Mouse (Mus musculus) adipocyte (in vitro differentiated cells): ENCODE measurements at regions not wholly inside any gene's neighbourhood (a gene's known extent, or its start where the extent isn't known, plus 50 kb on each side); places are given as distances from the start of the nearest gene placed in this dataset.

ENCODE experiments used
- DNase-seq: peaks from one replicate; pipeline ENCODE4 v3.0.0-alpha.2; 2016; ENCODE audit warnings: low spot score

DNA sequence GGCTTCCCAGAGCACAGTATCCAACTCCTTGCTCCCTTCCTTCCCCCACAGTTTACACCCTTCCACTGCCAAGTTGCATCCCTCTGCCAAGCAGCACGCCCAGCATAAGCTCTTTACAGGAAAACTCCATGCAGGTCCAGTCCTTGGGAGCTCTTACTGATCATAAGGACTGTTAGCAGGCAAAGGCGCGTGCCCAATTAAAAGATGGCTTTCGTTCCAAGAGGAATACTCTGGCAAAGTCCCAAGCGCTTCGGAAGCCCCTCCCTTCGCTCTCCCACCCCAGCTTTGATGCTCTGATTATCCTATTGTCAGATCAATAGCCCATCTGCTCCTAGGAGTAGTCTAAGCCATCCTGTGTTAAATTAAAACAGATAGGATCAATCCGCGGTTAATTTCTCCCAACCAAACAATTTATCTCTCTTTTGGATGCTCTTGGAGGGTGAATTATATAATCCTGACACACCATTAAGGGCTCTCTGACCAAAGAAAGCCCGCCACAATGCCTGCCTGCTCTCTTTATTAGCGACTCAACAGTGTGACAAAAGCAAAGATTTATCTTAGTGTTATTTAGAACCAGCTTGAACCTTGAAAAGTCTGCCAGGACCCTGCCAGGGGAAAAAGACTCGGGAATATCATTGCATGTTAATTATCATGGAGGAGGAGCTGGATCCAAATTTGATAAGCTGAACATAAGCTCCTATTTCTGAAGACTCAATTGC, 312.5 kb downstream of the Gsdmc2 start:
- no peak for DNase-seq

DNA sequence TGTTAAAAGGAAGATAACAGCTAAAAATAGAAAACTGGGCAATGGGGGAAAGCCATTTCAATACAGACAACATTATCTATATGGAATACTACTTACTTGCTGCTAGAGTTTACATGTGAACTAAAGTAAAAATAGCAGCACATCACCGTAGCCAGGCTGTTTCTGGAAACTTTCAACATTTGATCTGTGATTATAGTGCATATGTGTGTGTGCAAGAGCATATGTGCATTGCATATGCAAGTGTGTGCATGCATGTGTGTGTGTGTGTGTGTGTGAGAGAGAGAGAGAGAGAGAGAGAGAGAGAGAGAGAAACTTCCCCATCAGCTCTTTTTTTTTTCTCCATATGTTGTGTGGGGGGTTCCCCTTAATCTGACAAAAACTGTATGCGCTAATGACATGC, 317.7 kb downstream of the Gsdmc2 start:
- no peak for DNase-seq

DNA sequence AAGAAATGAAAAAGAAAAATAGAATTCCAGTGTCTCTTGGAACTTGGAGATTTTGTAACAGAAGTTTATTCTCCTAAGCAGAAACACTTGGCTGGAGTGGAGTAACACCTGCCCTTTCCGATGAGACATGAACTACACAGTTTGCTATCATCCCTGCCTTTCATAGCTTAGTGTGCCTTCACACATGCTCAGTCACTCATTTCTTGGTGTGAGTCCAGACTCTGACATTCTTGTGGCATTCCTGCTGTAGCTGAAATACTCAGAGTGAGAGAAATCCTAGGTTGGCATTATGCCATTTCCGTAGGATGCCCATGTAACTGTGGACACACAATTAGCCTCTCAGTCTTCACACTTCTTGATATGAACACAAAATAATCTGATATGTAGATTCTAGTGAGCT, 318.2 kb downstream of the Gsdmc2 start:
- no peak for DNase-seq

DNA sequence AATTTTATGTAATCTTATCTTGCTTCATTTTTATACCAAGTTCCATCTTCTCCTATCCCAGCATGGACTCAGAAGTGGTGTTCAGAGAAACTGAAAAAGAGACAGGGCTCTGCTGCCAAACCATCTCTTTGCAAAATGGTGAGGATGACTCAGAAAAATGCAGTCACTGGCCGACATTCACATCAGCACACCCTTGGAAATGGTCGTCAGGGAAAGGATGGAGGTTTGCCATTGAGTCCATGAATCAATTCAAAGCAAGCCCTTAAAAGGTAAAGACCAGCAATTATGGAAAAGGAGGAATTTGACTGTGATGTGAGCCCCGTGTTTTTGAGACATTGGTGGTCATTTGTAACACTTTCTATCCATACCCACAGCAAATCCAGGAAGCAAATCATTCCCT, 327.7 kb downstream of the Gsdmc2 start:
- no peak for DNase-seq

DNA sequence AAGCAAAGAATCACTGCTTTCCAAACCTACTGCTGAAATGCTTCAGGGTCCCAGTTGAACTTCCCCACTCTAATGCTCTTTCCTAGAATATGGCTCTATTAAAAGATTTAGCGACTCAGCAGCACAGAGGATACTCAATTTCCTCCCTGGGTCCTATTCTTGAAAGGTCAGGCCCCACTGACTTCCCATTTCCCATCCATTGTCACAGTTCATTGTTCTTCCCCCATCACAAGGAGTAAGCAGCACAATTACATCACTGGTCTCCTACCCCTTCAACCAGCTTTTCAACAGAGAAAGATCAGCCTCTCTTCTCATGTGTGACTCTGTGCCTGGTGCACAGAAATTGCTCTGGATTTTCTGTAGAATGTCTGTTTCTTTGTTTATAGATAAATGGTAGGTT, 344.5 kb downstream of the Gsdmc2 start:
- no peak for DNase-seq

DNA sequence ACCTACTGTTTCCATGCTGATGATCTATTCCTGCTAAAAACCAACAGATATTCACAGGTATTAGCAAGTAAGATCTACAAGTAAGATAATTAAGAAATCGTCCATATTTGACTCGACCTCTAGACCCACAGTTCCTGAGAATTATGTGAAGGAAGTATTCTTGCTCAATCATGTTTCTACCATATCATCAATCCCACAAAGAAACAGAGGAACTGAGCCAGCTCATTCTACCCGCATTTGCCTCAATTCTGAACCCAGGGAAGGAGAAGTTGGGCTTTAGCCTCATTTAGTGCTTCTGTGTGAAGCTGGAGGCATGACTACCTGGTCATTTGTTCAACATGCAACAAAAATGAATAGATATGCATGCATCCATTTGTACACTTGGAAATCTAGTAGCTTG, 346.5 kb downstream of the Gsdmc2 start:
- DNase-seq: no peak

DNA sequence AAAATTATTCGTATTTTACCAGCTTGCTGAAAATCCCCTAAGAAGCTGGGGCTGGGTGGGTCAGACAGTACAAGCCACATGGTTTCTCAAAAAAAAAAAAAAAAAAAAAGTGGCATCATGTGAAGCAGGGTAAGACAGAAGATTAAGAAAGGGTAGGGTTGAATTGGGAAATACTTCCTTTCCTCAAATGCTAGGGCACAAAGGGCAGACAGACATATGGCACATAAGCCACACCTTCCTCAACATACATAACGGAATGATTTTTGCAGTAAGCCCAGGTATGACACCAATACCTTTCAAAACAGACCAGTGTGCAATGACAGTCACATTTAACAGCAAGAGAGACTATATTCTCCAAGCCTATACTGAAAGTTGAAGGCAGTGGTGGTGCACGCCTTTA, 347.8 kb downstream of the Gsdmc2 start:
- DNase-seq: no peak

DNA sequence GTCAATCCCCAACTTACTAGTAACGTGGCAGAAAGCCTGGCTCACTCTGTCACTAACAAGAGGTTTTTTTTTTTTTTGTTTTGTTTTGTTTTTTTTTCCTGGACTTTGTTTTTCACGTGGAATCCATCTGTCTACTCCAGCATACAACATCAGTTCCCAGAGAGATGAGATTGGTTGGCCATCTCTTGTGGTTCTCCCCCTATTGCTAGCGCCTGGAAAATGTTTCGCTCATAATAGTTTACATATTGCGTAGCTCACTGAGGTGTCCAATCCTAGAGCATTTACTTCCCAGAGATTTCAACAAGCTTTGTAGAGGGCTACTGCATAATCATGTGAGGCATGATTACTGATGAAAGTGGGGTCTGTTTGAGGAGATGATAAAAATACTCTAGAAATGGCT, 360.1 kb downstream of the Gsdmc2 start:
- no peak for DNase-seq

DNA sequence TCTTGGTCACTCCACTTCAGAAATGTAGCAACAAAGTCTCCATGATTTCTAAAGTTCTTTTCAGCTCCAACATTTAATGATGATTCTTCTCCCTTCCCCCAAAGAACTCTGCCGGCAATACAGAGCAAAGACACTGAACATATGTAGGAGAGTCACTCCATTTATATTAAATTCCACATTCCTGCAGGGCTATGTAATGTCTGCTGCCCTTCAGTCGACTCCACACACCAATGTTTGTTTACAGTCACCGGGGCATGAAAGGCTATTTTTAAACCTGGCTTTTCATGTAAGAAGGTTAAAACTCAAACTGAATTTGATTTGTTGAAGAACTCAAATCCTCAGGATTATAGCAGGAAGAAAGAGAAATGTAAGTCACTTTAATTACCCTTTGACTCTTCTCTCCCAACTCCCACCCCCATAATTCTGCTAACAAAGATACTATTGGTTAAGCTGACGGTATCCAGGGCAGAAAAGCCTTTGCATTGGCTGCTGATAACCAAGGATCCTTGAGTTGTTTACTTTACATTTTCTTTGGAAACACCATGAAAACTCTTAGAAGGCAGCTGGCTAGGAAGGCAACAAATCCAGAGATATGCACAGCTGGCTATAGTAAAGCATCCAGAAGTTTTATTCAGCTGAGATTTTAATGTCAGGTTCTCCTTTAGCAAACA, 360.6 kb downstream of the Gsdmc2 start:
- DNase-seq: no peak

DNA sequence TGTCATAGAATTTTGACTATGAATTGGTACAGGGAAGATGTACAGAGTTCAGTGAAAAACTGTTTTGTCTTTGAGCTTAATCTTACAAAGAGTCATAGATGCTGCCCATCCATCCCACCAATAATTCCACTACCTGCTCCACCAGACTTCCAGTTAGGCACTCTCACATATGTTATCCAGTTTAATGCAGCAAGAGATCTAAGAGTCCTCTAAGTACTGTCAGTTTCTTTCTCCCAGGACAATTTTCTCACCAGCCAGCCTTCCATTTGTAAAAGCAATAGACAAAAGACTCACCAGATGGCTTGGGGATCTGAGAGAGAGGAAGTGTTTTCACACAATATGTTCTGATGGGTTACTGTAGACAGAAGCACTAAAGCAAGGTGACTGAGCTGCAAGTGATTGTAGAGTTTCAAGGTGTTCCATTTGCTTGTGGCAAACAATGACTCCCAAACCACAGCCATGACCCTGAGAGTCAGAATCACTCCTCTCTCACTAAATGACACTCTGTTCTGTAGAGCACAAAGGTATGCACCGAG, 365.6 kb downstream of the Gsdmc2 start:
- DNase-seq: no peak

DNA sequence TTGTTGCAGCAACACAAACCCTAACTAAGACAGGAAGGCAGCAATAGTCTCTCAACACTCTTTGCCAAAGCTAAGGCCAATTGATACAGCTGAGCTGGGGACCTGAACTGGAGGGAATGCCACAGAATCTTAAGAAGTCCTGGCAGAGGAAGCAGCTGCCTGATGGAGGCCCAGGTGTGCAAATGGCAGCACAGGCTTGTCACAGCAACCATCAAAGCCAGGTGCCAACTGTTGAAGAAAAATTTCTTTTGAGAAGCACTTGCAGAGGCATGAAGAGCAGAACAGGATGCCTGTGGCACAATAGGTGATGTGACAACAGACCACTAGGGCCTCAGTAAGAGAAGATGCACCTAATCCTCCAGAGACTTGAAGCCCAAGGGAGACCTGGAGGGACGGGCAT, 378.1 kb downstream of the Gsdmc2 start:
- DNase-seq: no peak

DNA sequence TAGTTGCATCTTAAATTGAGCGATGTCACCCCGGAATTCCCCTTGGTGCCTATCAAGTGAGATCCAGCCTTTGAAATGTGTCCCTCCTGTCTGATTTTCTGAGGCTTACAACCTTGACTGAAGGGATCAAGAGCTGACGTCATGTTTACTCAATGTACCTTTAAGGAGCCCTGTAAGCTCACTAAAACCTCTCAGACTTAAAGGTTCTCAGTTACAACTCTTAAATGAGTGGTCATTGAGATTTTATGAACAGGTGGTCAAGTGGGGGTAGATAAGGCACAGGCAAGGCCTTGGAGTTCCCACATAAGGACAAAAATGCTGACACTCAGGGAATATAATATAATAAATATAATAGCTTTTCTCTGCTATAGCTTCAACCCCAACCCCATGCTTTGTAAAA, 392.4 kb downstream of the Gsdmc2 start:
- no peak for DNase-seq

DNA sequence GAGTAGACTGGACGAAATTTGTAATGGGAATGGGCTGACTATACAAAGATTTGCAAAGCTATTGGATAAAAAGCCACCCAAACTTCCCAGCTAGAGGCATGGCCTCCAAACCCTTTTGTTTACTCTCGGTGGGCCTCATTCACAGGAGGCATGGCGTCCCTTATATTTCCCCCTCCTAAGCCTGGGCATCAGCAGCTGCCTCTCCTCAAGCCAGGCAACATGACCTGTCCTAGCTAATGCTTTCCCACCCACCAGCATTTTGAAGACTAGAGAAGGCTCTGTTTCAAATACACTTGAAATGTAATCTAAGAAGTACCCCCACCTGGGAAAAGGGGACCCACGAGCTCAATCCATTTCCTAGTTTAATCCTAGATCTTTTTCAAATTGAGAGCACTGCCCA, 398.7 kb downstream of the Gsdmc2 start:
- DNase-seq: no peak

DNA sequence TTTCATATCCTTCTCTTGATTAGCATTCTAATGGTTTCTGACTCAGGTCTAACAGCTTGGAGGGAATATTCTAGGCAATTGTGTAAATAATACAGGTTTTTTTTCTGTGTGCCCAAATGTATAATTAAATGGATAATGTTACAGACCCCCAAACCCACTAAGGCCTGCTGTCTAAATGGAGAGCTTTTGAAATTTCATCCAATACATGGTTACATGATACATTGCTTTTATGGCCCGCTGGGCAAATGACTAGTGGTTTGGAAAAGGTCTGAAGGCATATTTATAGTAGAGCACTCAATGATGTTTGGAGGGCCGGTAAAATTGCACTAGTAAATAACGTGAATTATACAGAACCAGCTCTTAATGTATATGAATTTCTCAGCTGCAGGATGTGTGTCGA, 400.0 kb downstream of the Gsdmc2 start:
- DNase-seq: no peak

DNA sequence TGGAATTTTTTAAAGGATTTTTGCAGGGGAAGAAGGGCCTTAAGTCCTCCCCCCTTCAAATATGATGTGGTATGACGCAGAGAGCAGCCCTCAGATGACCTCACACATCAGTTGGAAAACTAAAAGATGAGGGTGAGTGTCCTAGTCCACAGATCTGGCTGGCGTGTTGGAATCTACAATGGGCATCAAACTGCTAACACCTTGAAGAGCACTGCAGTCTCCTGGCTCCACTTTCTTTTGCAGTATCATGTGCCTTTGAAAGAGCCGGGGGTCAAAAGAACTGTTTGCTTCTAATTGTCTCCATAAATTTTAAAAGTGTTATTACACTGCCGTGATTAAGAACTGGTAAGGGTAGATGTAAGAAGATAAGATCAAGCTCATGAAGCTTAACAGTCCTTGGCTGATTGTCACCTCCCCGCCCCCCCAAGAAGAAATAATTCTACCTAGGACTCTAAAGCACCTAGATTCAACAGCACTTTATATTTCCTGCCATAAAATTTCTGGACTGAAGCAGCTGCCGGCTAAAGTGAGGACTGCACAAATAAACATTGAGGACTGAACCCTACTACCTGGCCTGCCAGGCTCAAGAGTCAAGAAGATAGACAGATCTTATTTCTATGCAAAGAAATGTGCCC, 402.7 kb downstream of the Gsdmc2 start:
- DNase-seq: no peak

DNA sequence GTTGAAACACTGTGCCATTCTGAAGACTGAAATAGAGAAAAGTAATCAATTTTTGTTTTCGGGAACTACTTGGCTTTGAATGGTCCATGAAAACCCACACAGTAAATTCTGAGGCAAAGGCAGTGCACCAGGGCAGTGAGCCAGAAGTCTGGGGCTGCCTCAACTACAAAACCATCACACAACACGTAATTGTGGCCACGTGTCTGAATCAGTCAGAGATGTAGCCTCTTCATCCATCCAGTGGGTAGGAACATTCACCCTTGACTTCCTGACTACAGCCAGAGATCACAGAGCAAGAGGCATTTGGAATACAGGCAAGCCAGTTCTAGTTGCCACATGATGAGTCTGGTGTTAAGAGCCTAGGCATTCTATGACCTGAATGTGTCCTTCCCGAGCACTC, 432.3 kb downstream of the Gsdmc2 start:
- DNase-seq: no peak

DNA sequence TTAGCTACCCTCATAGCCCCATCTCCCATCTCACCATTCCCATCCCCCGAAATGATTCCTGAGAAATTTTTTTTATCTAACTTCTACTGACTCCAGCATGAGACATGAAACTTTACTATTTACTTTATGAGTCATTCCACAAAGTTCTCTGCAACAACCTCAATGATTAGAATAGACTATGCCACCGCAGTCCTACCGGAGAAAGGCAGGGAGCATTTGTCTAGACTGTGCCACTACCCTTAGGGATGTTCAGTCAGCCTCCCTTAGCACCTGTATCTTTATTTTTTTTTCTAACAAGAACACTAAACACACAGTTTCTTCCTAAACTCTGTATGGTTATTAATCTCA, 433.2 kb downstream of the Gsdmc2 start:
- DNase-seq: no peak

DNA sequence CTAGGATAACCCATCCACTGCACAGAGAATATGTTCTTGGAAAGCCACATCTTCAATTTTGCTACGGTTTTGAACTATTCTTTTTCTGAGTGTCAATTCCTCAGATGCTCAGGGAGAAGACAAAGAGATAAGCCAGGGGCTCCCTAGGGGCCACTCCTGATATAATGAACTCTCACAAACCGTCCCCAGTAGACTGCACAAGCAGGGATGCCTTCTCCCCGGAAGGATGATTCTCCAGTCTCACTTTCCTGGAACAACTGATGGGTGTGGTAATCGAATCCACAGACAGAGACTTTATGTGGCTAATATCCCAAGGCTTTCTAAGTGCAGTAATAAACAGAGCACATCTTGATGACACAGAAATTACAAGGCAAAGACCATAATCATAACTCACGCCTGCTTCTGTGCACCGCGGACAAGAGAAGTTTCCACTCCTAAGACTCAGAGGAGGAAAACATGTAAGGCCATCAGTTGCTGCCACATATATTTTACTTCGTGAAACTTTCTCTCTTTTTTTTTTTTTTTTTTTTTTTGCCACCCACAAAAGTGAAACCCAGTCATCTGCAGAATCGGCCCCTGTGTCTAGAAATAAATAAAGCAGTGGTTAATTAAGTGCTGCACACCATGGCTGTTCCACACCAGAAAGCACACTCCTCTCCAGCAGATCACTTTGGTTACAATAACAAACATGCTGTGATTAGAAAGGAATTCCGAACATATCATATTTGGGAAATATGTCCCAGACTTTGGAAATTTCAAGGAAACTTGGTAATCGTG, 433.8 kb downstream of the Gsdmc2 start:
- DNase-seq: no peak

DNA sequence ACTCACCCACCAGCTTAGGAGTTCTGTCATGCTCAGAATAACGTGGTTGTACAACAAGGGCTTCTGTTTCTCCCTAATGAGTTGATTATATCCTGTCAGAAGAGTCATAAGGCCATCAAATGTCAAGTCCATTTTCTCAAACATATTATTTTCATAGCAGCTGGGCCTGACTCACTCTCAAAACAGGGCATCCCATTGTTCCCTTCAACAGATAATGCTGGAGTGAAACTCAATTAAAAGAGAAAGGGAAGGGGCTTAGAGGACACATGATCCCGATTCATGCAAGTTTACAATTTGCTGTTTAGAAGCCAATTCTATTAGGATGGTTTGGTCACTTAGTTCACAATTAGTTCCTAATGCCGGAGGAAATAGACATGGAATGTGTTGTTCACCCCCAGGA, 444.5 kb downstream of the Gsdmc2 start:
- DNase-seq: no peak

DNA sequence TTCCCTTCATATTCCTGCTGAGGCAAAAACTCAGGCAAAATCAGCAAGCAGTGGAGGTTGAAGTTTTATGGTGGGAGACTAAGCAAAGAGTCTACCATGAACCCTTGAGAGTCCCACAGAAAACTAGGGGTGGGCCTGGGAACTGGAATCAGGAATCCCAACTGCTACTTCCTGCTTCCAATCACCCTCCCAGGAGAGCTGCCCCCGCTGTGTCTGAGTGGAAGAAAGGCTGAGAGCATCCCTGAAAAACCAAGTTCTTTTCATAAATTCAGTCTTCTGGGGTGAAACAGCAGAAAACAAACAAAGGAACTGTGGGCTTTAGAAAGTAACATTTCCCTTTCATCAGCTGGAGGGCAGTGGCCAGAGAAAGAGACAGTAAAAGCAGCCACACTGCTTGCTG, 445.0 kb downstream of the Gsdmc2 start:
- DNase-seq: no peak

DNA sequence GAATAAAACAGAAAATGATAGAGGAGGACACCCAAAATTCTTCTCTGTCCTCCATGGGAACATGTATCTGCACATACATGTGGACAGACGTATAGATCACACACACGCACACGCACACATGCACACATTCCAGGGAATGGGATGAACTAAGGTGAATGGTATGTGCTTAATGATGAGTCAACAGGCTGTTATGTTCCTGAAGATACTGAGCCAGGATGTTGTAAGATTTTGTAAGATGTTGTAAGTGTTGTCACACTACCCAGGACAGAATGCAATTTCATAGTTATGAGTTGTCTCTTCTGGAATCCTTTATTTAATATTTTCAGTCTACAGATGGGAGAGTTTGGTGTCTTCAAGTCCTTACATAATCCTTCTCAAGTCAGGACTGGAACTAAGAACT, 447.5 kb downstream of the Gsdmc2 start:
- peak; percentile 18 for DNase-seq

DNA sequence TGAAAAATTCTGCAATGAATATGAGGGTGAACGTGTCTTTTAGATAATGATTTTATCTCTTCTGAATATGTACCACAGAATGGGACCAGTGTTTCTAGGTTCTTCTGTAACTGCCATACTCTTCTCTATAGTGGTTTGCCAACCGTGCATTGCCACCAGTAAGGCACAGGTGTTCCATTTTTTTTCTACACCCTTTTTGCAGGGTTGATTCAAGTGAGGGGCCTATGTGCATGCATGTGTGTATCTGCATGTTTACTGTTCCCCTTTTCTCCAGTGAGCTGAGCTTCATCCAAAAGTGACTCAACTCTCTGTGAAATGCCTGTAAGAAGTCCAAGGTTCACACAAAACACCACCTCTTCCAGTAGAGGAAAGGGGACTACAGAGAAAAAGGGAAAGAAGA, 467.7 kb downstream of the Gsdmc2 start:
- peak; percentile 61 for DNase-seq
